Mouse (Mus musculus) myocyte (in vitro differentiated cells): ENCODE data around the gene Sppl3.

Experiments
- E2F4 ChIP-seq: IDR thresholded peaks from one replicate; pipeline ENCODE4 v1.6.1; 2011; ENCODE audit warnings: mild to moderate bottlenecking, control low read depth, moderate library complexity; ENCODE audit not compliant: insufficient read depth
- MAX ChIP-seq: IDR thresholded peaks from one replicate; pipeline ENCODE4 v1.6.1; 2011; ENCODE audit warnings: low read depth, mild to moderate bottlenecking, control low read depth
- MYOG ChIP-seq, 3 experiments: IDR thresholded peaks; one replicate each; pipeline ENCODE4 v1.6.1; 2011; ENCODE audit warnings: control low read depth in 2 of 3, low read depth in 2 of 3, mild to moderate bottlenecking in 2 of 3; ENCODE audit not compliant: insufficient read length in 2 of 3, control insufficient read depth in 1 of 3, insufficient read depth in 1 of 3
- POLR2A ChIP-seq: IDR thresholded peaks from one replicate; pipeline ENCODE4 v1.6.1; 2011; ENCODE audit warnings: low read depth, mild to moderate bottlenecking, control low read depth, moderate library complexity; ENCODE audit not compliant: insufficient read length
- POLR2AphosphoS2 ChIP-seq: IDR thresholded peaks from one replicate; pipeline ENCODE4 v1.6.1; 2011; ENCODE audit warnings: low read depth, control low read depth; ENCODE audit not compliant: insufficient read length
- TCF12 ChIP-seq: IDR thresholded peaks from one replicate; pipeline ENCODE4 v1.6.1; 2011; ENCODE audit warnings: mild to moderate bottlenecking, control low read depth; ENCODE audit not compliant: poor library complexity, insufficient read depth, severe bottlenecking
- USF1 ChIP-seq: IDR thresholded peaks from one replicate; pipeline ENCODE4 v1.6.1; 2011; ENCODE audit warnings: low read depth, mild to moderate bottlenecking, control low read depth, moderate library complexity

DNA sequence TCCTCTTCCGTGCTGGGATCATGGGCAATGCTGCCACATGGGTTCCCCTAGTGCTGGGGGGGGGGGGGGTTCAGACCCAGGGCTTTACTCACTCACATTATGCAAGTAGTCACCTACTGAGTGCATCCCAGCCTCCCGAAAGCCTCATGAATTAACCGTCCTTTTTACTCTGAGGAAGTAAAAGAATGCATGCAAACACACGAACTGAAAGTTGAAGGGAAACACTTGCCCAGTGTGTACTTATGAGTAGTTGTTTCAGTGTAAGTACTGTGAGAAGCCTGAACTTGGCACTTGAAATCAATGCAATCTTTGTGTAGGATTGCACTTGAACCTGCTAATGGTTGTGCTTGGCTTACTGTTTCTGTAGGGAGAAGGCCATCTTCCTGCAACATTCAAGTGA is 4.2 kb downstream of the Sppl3 start:
- no peak for TF ChIP-seq MYOG (IDR thresholded peaks at IDR 0.05; ENCODE audit: control insufficient read depth in 1 of 3, insufficient read depth in 1 of 3, insufficient read length in 2 of 3, low read depth in 2 of 3)
- TF ChIP-seq TCF12: no peak
- no peak for TF ChIP-seq POLR2A
- no peak for TF ChIP-seq USF1
- no peak for TF ChIP-seq E2F4
- no peak for TF ChIP-seq POLR2AphosphoS2
- TF ChIP-seq MAX: no peak
